Mouse (Mus musculus): ENCODE results near the gene Mmp23. TPM values are rescaled to one million over a fixed set of nuclear protein-coding genes. Genes with fewer than 3 reads are reported as not detected.

The Mmp23 gene
- polyA plus RNA-seq, 1 experiment, result 3.7 TPM

GRCm38 (mm10) chr4:155605132-155605531, 48.1 kb downstream of the Mmp23 start:
- no peaks in the 10 kb centered on the region for H3K27me3 ChIP-seq (ENCODE audit: control insufficient read depth, insufficient read depth, low read length)
- H3K4me1 ChIP-seq (ENCODE audit: control insufficient read depth, insufficient read depth, low read length), result peaks cover 3% of the 10 kb centered on the region
- H3K36me3 ChIP-seq (ENCODE audit: control insufficient read depth, insufficient read depth, low read length), result no peaks in the 10 kb centered on the region
- no peak overlapping the region for H3K27ac ChIP-seq (ENCODE audit: control insufficient read depth, insufficient read depth, low read depth, low read length)
- no peak overlapping the region for H3K4me3 ChIP-seq (ENCODE audit: control insufficient read depth, low read depth, low read length)
- no peak for TF ChIP-seq POLR2A (IDR thresholded peaks at IDR 0.05; ENCODE audit: control insufficient read depth, low read depth, low read length)

GRCm38 (mm10) chr4:155603801-155604200, 49.4 kb downstream of the Mmp23 start:
- no peak overlapping the region for H3K27ac ChIP-seq (ENCODE audit: control insufficient read depth, insufficient read depth, low read depth, low read length)
- peaks cover 3% of the 10 kb centered on the region for H3K4me1 ChIP-seq (ENCODE audit: control insufficient read depth, insufficient read depth, low read length)
- no peak overlapping the region for H3K4me3 ChIP-seq (ENCODE audit: control insufficient read depth, low read depth, low read length)
- no peaks in the 10 kb centered on the region for H3K36me3 ChIP-seq (ENCODE audit: control insufficient read depth, insufficient read depth, low read length)
- no peak for TF ChIP-seq POLR2A (IDR thresholded peaks at IDR 0.05; ENCODE audit: control insufficient read depth, low read depth, low read length)
- TF ChIP-seq CTCF (IDR thresholded peaks at IDR 0.05; ENCODE audit: control insufficient read depth, insufficient read depth, insufficient replicate concordance, low read depth, low read length), result no peak
- H3K27me3 ChIP-seq (ENCODE audit: control insufficient read depth, insufficient read depth, low read length), result no peaks in the 10 kb centered on the region

- Histone ChIP-seq H3K4me3 (ENCODE audit: control insufficient read depth, low read depth, low read length) (no peak overlapping the region), H3K4me1 (ENCODE audit: control insufficient read depth, insufficient read depth, low read length) (peaks cover 6% of the 10 kb centered on the region), H3K36me3 (ENCODE audit: control insufficient read depth, insufficient read depth, low read length) (no peaks in the 10 kb centered on the region), H3K27me3 (ENCODE audit: control insufficient read depth, insufficient read depth, low read length) (no peaks in the 10 kb centered on the region), H3K27ac (ENCODE audit: control insufficient read depth, insufficient read depth, low read depth, low read length) (no peak overlapping the region)
- TF ChIP-seq CTCF (IDR thresholded peaks at IDR 0.05; ENCODE audit: control insufficient read depth, insufficient read depth, insufficient replicate concordance, low read depth, low read length) (no peak), POLR2A (IDR thresholded peaks at IDR 0.05; ENCODE audit: control insufficient read depth, low read depth, low read length) (no peak)
These were observed 50.4 kb downstream of the Mmp23 start for GRCm38 (mm10) chr4:155602753-155603152.

GRCm38 (mm10) chr4:155601997-155602456, 51.2 kb downstream of the Mmp23 start:
- peaks cover 6% of the 10 kb centered on the region for H3K4me1 ChIP-seq (ENCODE audit: control insufficient read depth, insufficient read depth, low read length)
- H3K27ac ChIP-seq (ENCODE audit: control insufficient read depth, insufficient read depth, low read depth, low read length), result peak overlapping the region; percentile 80; the same call in 1 of the 2 replicates
- H3K4me3 ChIP-seq (ENCODE audit: control insufficient read depth, low read depth, low read length), result peak overlapping the region; percentile 98
- no peak for TF ChIP-seq CTCF (IDR thresholded peaks at IDR 0.05; ENCODE audit: control insufficient read depth, insufficient read depth, insufficient replicate concordance, low read depth, low read length)
- no peak for TF ChIP-seq POLR2A (IDR thresholded peaks at IDR 0.05; ENCODE audit: control insufficient read depth, low read depth, low read length)
- no peaks in the 10 kb centered on the region for H3K27me3 ChIP-seq (ENCODE audit: control insufficient read depth, insufficient read depth, low read length)
- no peaks in the 10 kb centered on the region for H3K36me3 ChIP-seq (ENCODE audit: control insufficient read depth, insufficient read depth, low read length)

GRCm38 (mm10) chr4:155601091-155601996, 51.8 kb downstream of the Mmp23 start, which contains the start of gene Slc35e2:
TSS of gene Slc35e2 (plus strand) at chr4:155601416.
- peak within 1 kb of the TSS; percentile 98 for H3K4me3 ChIP-seq (ENCODE audit: control insufficient read depth, low read depth, low read length)
- TF ChIP-seq POLR2A (IDR thresholded peaks at IDR 0.05; ENCODE audit: control insufficient read depth, low read depth, low read length) (peak; percentile 74), CTCF (IDR thresholded peaks at IDR 0.05; ENCODE audit: control insufficient read depth, insufficient read depth, insufficient replicate concordance, low read depth, low read length) (no peak)
- no peaks in the 10 kb centered on the region for H3K27me3 ChIP-seq (ENCODE audit: control insufficient read depth, insufficient read depth, low read length)
- H3K36me3 ChIP-seq (ENCODE audit: control insufficient read depth, insufficient read depth, low read length), result no peaks in the 10 kb centered on the region
- peaks cover 6% of the 10 kb centered on the region for H3K4me1 ChIP-seq (ENCODE audit: control insufficient read depth, insufficient read depth, low read length)
- peak within 1 kb of the TSS; percentile 99 for H3K27ac ChIP-seq (ENCODE audit: control insufficient read depth, insufficient read depth, low read depth, low read length)

Other genes with a start within 250 kb of the Mmp23 start
- 79.6 and 79.9 TPM in 2 replicates for gene Cfap74, start 244.2 kb downstream of the Mmp23 start, polyA plus RNA-seq (2012; rRNA removed)
- gene Tmem52, start 184.3 kb downstream of the Mmp23 start, polyA plus RNA-seq (2012; rRNA removed), result 24.8 and 30.0 TPM in 2 replicates
- 356 and 422 TPM in 2 replicates for gene Gnb1, start 162.0 kb downstream of the Mmp23 start, polyA plus RNA-seq (2012; rRNA removed)
- gene Nadk, start 91.0 kb downstream of the Mmp23 start, polyA plus RNA-seq (2012; rRNA removed), result 43.1 and 48.9 TPM in 2 replicates
- gene Slc35e2, start 52.0 kb downstream of the Mmp23 start, polyA plus RNA-seq (2012; rRNA removed), result 3.2 and 3.5 TPM in 2 replicates
- gene Cdk11b, start 28.5 kb downstream of the Mmp23 start, polyA plus RNA-seq (2012; rRNA removed), result 23.6 and 29.9 TPM in 2 replicates
- not detected in 2 replicates for gene Gm10563, start 8.0 kb downstream of the Mmp23 start, polyA plus RNA-seq (2012; rRNA removed)
- 39.3 and 40.6 TPM in 2 replicates for gene Mib2, start 15.8 kb upstream of the Mmp23 start, polyA plus RNA-seq (2012; rRNA removed)
- 2.7 and 3.3 TPM in 2 replicates for gene Fndc10, start 41.0 kb upstream of the Mmp23 start, polyA plus RNA-seq (2012; rRNA removed)
- 34.6 and 37.4 TPM in 2 replicates for gene Ssu72, start 51.4 kb upstream of the Mmp23 start, polyA plus RNA-seq (2012; rRNA removed)
- gene Tmem240, start 81.4 kb upstream of the Mmp23 start, polyA plus RNA-seq (2012; rRNA removed), result 1.5 and 1.8 TPM in 2 replicates
- 18.7 and 23.4 TPM in 2 replicates for gene Atad3a, start 107.7 kb upstream of the Mmp23 start, polyA plus RNA-seq (2012; rRNA removed)
- gene Vwa1, start 121.3 kb upstream of the Mmp23 start, polyA plus RNA-seq (2012; rRNA removed), result 5.5 and 5.6 TPM in 2 replicates
- 1.0 TPM in 2 replicates for gene Tmem88b, start 132.5 kb upstream of the Mmp23 start, polyA plus RNA-seq (2012; rRNA removed)
- 0.08 and 0.27 TPM in 2 replicates for gene Ankrd65, start 137.1 kb upstream of the Mmp23 start, polyA plus RNA-seq (2012; rRNA removed)
- gene Mrpl20, start 149.5 kb upstream of the Mmp23 start, polyA plus RNA-seq (2012; rRNA removed), result 134 and 144 TPM in 2 replicates
- gene Ccnl2, start 159.1 kb upstream of the Mmp23 start, polyA plus RNA-seq (2012; rRNA removed), result 35.4 and 38.4 TPM in 2 replicates
- gene Aurkaip1, start 177.9 kb upstream of the Mmp23 start, polyA plus RNA-seq (2012; rRNA removed), result 108 and 116 TPM in 2 replicates
- 114 and 149 TPM in 2 replicates for gene Mxra8, start 186.3 kb upstream of the Mmp23 start, polyA plus RNA-seq (2012; rRNA removed)
- 132 and 135 TPM in 2 replicates for gene Dvl1, start 194.0 kb upstream of the Mmp23 start, polyA plus RNA-seq (2012; rRNA removed)
- 1.9 and 2.3 TPM in 2 replicates for gene Tas1r3, start 210.0 kb upstream of the Mmp23 start, polyA plus RNA-seq (2012; rRNA removed)
- 223 and 230 TPM in 2 replicates for gene Cptp, start 216.1 kb upstream of the Mmp23 start, polyA plus RNA-seq (2012; rRNA removed)
- gene Ints11, start 216.2 kb upstream of the Mmp23 start, polyA plus RNA-seq (2012; rRNA removed), result 19.9 and 21.7 TPM in 2 replicates
- gene Pusl1, start 238.4 kb upstream of the Mmp23 start, polyA plus RNA-seq (2012; rRNA removed), result 20.3 and 23.5 TPM in 2 replicates
- 9.0 and 11.3 TPM in 2 replicates for gene Acap3, start 238.4 kb upstream of the Mmp23 start, polyA plus RNA-seq (2012; rRNA removed)